Mouse (Mus musculus) cortical plate, adult 2 months (tissue): ENCODE data around the gene Prpf4b.

Experiments
- CTCF ChIP-seq: fragments of 200-500 bp; IDR thresholded peaks from 2 replicates; pipeline ENCODE4 v1.5.1; 2011; ENCODE audit warnings: mild to moderate bottlenecking, control low read depth, low read length; ENCODE audit not compliant: insufficient read depth; ENCODE audit errors: extremely low read depth
- POLR2A ChIP-seq: fragments of 200-500 bp; IDR thresholded peaks from 2 replicates; pipeline ENCODE4 v1.6.1; 2011; ENCODE audit warnings: mild to moderate bottlenecking, low read length, control low read depth; ENCODE audit not compliant: insufficient read depth; ENCODE audit errors: extremely low read depth

DNA sequence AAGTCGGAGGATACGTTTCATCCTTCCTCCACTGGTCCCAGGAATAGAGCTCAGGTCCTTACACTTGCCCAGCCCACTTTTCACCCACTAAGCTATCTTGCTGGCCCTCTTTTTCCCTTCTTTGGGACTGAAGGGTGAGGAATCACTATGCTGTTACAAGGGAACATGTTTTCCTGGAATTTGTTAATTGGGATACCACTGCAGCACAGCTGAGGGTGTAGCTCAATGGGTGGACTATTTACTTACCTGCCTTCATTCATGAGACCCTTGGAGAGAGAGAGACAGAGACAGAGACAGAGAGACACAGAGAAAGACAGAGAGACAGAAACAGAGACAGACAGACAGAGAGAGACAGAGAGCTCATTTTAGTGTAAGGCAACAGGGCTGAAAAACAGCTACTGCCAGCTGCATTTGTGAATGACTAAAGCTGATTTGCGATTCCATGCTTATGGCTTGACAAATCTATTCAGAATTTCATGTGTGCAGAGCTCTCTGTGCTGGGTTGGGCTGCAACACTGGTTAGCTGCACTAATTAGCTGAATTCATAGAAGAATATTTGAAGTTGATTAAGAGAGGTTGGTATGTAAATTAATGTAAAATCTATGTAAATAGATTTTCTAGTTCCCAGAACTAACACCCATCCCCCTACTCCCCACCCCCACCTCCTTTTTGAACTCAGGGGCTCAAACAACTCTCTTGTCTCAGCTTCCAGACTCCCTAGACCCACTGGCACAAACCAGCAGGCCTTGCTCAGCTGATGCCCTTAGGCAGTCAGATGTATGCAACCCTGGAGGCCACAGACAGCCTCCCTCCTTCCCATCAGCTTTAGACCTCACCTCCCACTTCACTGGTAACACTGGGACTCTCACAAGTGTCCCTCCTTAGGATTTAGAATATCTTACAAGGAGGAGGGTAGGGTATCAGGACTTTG lies 48.1 kb upstream of the Prpf4b start:
- no peak for TF ChIP-seq CTCF
- no peak for TF ChIP-seq POLR2A
